Mouse (Mus musculus) hindbrain, embryonic 15.5 days (tissue): ENCODE measurements at regions not wholly inside any gene's neighbourhood (a gene's known extent, or its start where the extent isn't known, plus 50 kb on each side); places are given as distances from the start of the nearest gene placed in this dataset.
"Not testable (repeated sequence)": the region's sequence is repeated elsewhere in the genome, so short reads cannot be mapped to it uniquely, and the experiment has no call there.

ENCODE experiments used
- ATAC-seq: fragments of 200-750 bp; cut with Nextera tagmentation; 2 replicates; pipeline ENCODE4 v1.8.0; 2017; ENCODE audit warnings: low read depth, moderate number of reproducible peaks, moderate TSS enrichment; ENCODE audit not compliant: low FRiP score
- H3K27ac ChIP-seq: fragments of 300-500 bp; sonication (generic); replicated peaks from 2 replicates; pipeline ENCODE4 v1.5.1; 2015; ENCODE audit warnings: mild to moderate bottlenecking, inconsistent platforms
- H3K27me3 ChIP-seq: fragments of 300-500 bp; sonication (generic); 2 replicates; pipeline ENCODE4 v1.6.1; 2015; ENCODE audit warnings: control low read depth, inconsistent platforms
- H3K36me3 ChIP-seq: fragments of 300-500 bp; sonication (generic); 2 replicates; pipeline ENCODE4 v1.6.1; 2015; ENCODE audit warnings: control low read depth, inconsistent platforms
- H3K4me1 ChIP-seq: fragments of 300-500 bp; sonication (generic); replicated peaks from 2 replicates; pipeline ENCODE4 v1.6.1; 2015; ENCODE audit warnings: control low read depth, inconsistent platforms
- H3K4me2 ChIP-seq: fragments of 300-500 bp; sonication (generic); 2 replicates; pipeline ENCODE4 v1.6.1; 2015; ENCODE audit warnings: moderate library complexity, mild to moderate bottlenecking, inconsistent platforms
- H3K4me3 ChIP-seq: fragments of 300-500 bp; sonication (generic); 2 replicates; pipeline ENCODE4 v1.5.1; 2015; ENCODE audit warnings: mild to moderate bottlenecking, inconsistent platforms
- H3K9ac ChIP-seq: fragments of 300-500 bp; sonication (generic); 2 replicates; pipeline ENCODE4 v1.6.1; 2015; ENCODE audit warnings: inconsistent platforms
- H3K9me3 ChIP-seq: fragments of 300-500 bp; sonication (generic); 2 replicates; pipeline ENCODE4 v1.6.1; 2016; ENCODE audit warnings: control low read depth, inconsistent platforms
- WGBS: fragments of 180-500 bp; shearing (Covaris S2); methylation state at CpG from one replicate; pipeline ENCODE4 v1.1.7; 2015; 5-methylcytosine and 5-hydroxymethylcytosine counted together

DNA sequence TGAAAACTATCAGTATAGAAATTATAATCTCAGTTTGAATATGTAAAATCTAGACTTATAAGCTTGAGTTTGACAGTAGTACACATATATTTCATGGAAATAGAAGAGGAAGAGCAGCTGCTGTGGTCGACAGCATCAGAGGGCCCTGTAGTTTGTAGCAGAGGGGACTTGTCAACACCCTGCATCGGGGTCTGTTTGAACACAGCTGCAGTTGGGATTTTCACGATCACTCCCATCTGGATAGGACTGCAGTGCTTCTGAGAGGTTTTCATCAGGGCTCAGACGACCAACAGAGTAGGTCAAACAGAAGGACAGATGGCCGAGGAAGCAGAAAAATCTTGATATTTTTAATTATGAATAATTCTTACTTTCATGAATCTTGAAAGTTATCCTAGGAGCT is 523.8 kb downstream of the Tpm3-rs7 start:
- Histone ChIP-seq H3K27ac (no peak overlapping the region), H3K4me1 (no peaks in the 10 kb centered on the region), H3K4me2 (no peak overlapping the region), H3K27me3 (no peaks in the 10 kb centered on the region), H3K9me3 (no peaks in the 10 kb centered on the region), H3K36me3 (no peaks in the 10 kb centered on the region), H3K9ac (no peak overlapping the region), H3K4me3 (no peak overlapping the region)
- 85% methylated on average over 5 of the region's 5 CpGs for WGBS
- no peak for ATAC-seq

DNA sequence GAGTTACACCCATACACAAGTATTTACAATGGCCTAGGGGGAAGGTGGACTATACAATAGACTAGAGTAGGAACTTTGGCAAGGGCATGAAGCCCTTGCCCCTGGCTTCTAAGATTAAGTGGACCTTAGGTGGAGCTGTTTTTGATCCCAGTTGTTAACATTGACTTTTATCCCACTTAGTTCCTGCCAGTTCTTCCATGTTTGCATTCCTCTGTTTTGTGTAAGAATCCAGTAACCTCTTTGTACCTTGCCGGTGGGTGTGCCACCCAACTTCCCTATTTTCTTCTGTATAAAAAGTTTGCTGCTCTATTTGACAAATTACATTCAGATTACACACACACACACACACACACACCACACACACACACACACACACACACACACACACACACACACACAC is 533.4 kb downstream of the Tpm3-rs7 start:
- ATAC-seq, H3K36me3 ChIP-seq, H3K4me2 ChIP-seq, H3K4me3 ChIP-seq, H3K4me1 ChIP-seq, H3K27me3 ChIP-seq, H3K9me3 ChIP-seq, H3K27ac ChIP-seq, H3K9ac ChIP-seq: not testable (repeated sequence)
- whole genome bisulfite sequencing: 100% methylated on average over 1 of the region's 1 CpGs

DNA sequence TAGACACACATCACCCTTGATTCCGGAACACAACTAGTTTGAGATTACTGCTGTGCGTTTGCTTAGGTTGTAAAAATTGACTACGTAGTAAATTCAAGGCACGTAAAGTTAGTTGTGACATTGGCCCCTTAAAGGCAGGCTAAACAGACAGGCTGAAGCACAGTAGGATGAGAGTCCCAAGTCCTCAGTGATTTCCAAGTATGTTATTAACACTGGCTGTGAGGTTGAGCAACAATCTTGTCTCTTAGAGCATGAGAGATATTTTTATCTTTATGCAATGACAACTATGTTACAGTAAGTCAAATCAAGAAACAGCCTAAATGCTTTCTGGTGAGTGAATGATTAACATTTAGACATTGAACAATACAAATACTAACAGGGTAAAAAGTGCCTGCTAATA is 538.6 kb downstream of the Tpm3-rs7 start:
- WGBS: 92% methylated on average over 4 of the region's 4 CpGs
- H3K36me3 ChIP-seq: no peaks in the 10 kb centered on the region
- no peak overlapping the region for H3K9ac ChIP-seq
- H3K9me3 ChIP-seq: no peaks in the 10 kb centered on the region
- no peaks in the 10 kb centered on the region for H3K4me1 ChIP-seq
- no peaks in the 10 kb centered on the region for H3K27me3 ChIP-seq
- no peak for ATAC-seq
- H3K4me3 ChIP-seq: no peak overlapping the region
- H3K4me2 ChIP-seq: no peak overlapping the region
- no peak overlapping the region for H3K27ac ChIP-seq

DNA sequence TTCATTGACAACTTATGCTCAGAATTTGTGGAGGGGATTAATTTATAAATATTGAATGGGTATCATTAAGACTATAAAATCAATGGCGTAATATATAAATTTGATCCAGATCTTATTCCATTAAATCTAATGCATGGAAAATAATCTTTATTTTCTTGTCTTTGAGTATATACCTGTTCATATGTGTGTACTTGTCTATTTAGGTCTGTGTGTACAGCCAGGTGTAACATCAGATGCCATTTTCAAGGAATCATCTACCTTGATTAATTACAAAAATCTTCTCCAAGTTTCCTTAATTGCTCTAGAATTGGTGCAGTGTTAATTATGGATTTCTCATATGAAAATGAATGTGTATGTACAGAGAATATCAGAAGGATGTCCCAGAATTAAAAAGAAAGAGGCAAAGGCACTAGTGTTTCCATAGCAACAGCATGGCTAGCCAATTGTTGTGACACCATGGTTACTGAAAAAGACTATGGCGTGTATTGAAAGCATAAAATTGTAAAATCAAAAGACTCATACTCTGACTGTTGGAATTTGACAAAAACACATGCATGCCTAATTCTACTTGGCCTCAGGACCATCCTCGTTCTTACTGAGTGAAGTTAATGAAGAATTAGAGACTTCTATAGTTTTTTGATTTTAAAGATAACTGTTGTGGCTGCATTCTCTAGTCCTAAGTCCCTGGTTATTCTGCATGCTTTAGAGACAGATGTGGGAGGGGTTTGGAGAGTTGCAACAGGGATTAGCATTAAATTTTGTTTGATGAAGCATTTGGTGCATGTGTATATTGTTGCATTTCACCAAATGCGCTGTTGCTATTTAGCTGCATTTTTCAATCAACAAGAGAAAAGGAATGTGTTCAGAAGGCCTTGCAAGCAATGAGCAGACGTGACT is 553.0 kb downstream of the Tpm3-rs7 start:
- Histone ChIP-seq H3K27ac (0 out of 2 replicates have a peak overlapping the region, but pooled peaks have one; percentile 4), H3K27me3 (no peaks in the 10 kb centered on the region), H3K4me1 (peaks cover 4% of the 10 kb centered on the region; the same call in 1 of the 2 replicates), H3K9me3 (no peaks in the 10 kb centered on the region), H3K9ac (no peak overlapping the region), H3K4me2 (no peak overlapping the region), H3K36me3 (no peaks in the 10 kb centered on the region), H3K4me3 (no peak overlapping the region)
- no peak for ATAC-seq
- WGBS: 54% methylated on average over 5 of the region's 5 CpGs

GRCm38 (mm10) chr14:113883581-113883980 is 569.2 kb downstream of the Tpm3-rs7 start:
- H3K4me1 ChIP-seq: no peaks in the 10 kb centered on the region
- H3K4me2 ChIP-seq: no peak overlapping the region
- H3K9me3 ChIP-seq: no peaks in the 10 kb centered on the region
- ATAC-seq: no peak
- H3K27me3 ChIP-seq: no peaks in the 10 kb centered on the region
- no peaks in the 10 kb centered on the region for H3K36me3 ChIP-seq
- no peak overlapping the region for H3K4me3 ChIP-seq
- H3K9ac ChIP-seq: no peak overlapping the region
- H3K27ac ChIP-seq: no peak overlapping the region

- Histone ChIP-seq H3K9me3 (no peaks in the 10 kb centered on the region), H3K4me1 (no peaks in the 10 kb centered on the region), H3K36me3 (no peaks in the 10 kb centered on the region), H3K27me3 (no peaks in the 10 kb centered on the region), H3K4me2 (no peak overlapping the region), H3K9ac (no peak overlapping the region), H3K4me3 (no peak overlapping the region), H3K27ac (no peak overlapping the region)
- 75% methylated on average over 6 of the region's 6 CpGs for WGBS
- ATAC-seq: no peak
Observed at GRCm38 (mm10) chr14:113886925-113887871, 572.8 kb downstream of the Tpm3-rs7 start.

GRCm38 (mm10) chr14:113930779-113931178 is 616.4 kb downstream of the Tpm3-rs7 start:
- H3K9me3 ChIP-seq: no peaks in the 10 kb centered on the region
- no peak overlapping the region for H3K4me2 ChIP-seq
- no peaks in the 10 kb centered on the region for H3K27me3 ChIP-seq
- no peaks in the 10 kb centered on the region for H3K4me1 ChIP-seq
- WGBS: 41% methylated on average over 1 of the region's 1 CpGs
- H3K9ac ChIP-seq: no peak overlapping the region
- ATAC-seq: no peak
- H3K36me3 ChIP-seq: no peaks in the 10 kb centered on the region
- no peak overlapping the region for H3K4me3 ChIP-seq
- no peak overlapping the region for H3K27ac ChIP-seq

DNA sequence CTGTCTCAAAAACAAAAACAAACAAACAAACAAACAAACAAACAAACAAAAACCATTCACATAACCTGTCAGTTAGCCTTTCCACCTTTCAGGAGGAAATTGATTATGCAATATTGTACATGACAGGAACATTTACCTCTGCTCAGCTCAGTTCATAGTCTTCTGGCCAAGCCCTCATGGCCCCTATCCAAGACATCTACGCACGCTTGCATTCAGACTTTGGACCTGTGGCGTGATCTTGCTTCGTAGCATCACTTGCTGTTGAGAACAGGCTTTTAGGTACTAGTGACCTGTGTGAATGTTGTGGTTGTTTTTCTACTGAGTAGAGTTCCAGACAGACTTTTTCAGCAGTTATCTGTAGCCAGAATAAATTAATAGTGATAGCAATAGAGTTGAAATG is 619.4 kb downstream of the Tpm3-rs7 start:
- Histone ChIP-seq H3K27ac (no peak overlapping the region), H3K36me3 (no peaks in the 10 kb centered on the region), H3K27me3 (no peaks in the 10 kb centered on the region), H3K9me3 (no peaks in the 10 kb centered on the region), H3K4me2 (no peak overlapping the region), H3K4me1 (no peaks in the 10 kb centered on the region), H3K4me3 (no peak overlapping the region), H3K9ac (no peak overlapping the region)
- 91% methylated on average over 4 of the region's 4 CpGs for WGBS
- ATAC-seq: no peak
